Mouse (Mus musculus) heart, adult 10 weeks (tissue): Measurements from ENCODE around the gene Fam151a. TPM values are rescaled to one million over a fixed set of nuclear protein-coding genes. Genes with fewer than 3 reads are reported as not detected.

ENCODE experiments used
- polyA plus RNA-seq: library from polyadenylated mRNA; stranded (reverse); fragments of 350-450 nt; fragmentation: Illumina TruSeq; extraction: RNeasy Lipid Tissue Mini Kit (QIAGEN cat#74804); gene quantifications from one replicate; pipeline ENCODE4 v1.2.3, GENCODE M21; 2014; ENCODE audit warnings: low read depth, low replicate concordance

The Fam151a gene
- polyA plus RNA-seq, result 0.39 TPM

GRCm38 (mm10) chr4:106733636-106734035 lies at the start of gene Fam151a:
Gene Fam151a, plus strand, starts transcription at chr4:106733889.

GRCm38 (mm10) chr4:106730814-106731213 lies 2.9 kb upstream of the Fam151a start, which contains the start of gene Mroh7:
Gene Mroh7, minus strand, starts transcription at chr4:106730925.

Other genes with a start within 250 kb of the Fam151a start
- gene Bsnd, start 241.6 kb upstream of the Fam151a start, polyA plus RNA-seq, result not detected
- 2.7 TPM for gene Dhcr24, start 172.9 kb upstream of the Fam151a start, polyA plus RNA-seq
- gene Lexm, start 116.6 kb upstream of the Fam151a start, polyA plus RNA-seq, result not detected
- not detected for gene Ttc22, start 111.5 kb upstream of the Fam151a start, polyA plus RNA-seq
- 9.8 TPM for gene Pars2, start 82.8 kb upstream of the Fam151a start, polyA plus RNA-seq
- 31.1 TPM for gene Ttc4, start 54.9 kb upstream of the Fam151a start, polyA plus RNA-seq
- 1.0 TPM for gene Mroh7, start 3.0 kb upstream of the Fam151a start, polyA plus RNA-seq
- gene Acot11, start 71.1 kb downstream of the Fam151a start, polyA plus RNA-seq, result 14.8 TPM
- gene Ssbp3, start 176.8 kb downstream of the Fam151a start, polyA plus RNA-seq, result 31.4 TPM